Mouse (Mus musculus) liver, embryonic 16.5 days (tissue): ENCODE results near the gene 4931414P19Rik. TPM values are rescaled to one million over a fixed set of nuclear protein-coding genes. Genes with fewer than 3 reads are reported as not detected.
A peak's percentile ranks its signal among the peaks of the same experiment; 100 is the strongest.
"Not testable (repeated sequence)": the region's sequence is repeated elsewhere in the genome, so short reads cannot be mapped to it uniquely, and the experiment has no call there.

Source experiments
- ATAC-seq: fragments of 200-750 bp; cut with Nextera tagmentation; 2 replicates; pipeline ENCODE4 v1.8.0; 2017; ENCODE audit warnings: low read depth, mild to moderate bottlenecking, moderate number of reproducible peaks, moderate library complexity
- H3K27ac ChIP-seq: fragments of 300-500 bp; sonication (generic); 2 replicates; pipeline ENCODE4 v1.5.1; 2014; ENCODE audit warnings: mild to moderate bottlenecking, low read length
- H3K27me3 ChIP-seq: fragments of 300-500 bp; sonication (generic); 2 replicates; pipeline ENCODE4 v1.6.1; 2014; ENCODE audit warnings: low read depth, low read length, mixed read lengths; ENCODE audit not compliant: control insufficient read depth, insufficient read depth
- H3K36me3 ChIP-seq: fragments of 300-500 bp; sonication (generic); 2 replicates; pipeline ENCODE4 v1.6.1; 2014; ENCODE audit warnings: mild to moderate bottlenecking; ENCODE audit not compliant: control insufficient read depth, insufficient read depth
- H3K4me1 ChIP-seq: fragments of 300-500 bp; sonication (generic); 2 replicates; pipeline ENCODE4 v1.6.1; 2014; ENCODE audit warnings: low read depth, low read length, mixed read lengths; ENCODE audit not compliant: control insufficient read depth
- H3K4me2 ChIP-seq: fragments of 300-500 bp; sonication (generic); 2 replicates; pipeline ENCODE4 v1.6.1; 2014; ENCODE audit warnings: low read depth, low read length, mixed read lengths
- H3K4me3 ChIP-seq: fragments of 300-500 bp; sonication (generic); 2 replicates; pipeline ENCODE4 v1.5.1; 2014; ENCODE audit warnings: low read depth, mild to moderate bottlenecking, low read length
- H3K9ac ChIP-seq: fragments of 300-500 bp; sonication (generic); 2 replicates; pipeline ENCODE4 v1.6.1; 2014; ENCODE audit warnings: low read depth, low read length
- H3K9me3 ChIP-seq: fragments of 300-500 bp; sonication (generic); replicated peaks from 2 replicates; pipeline ENCODE4 v1.6.1; 2016; ENCODE audit warnings: low read length; ENCODE audit not compliant: control insufficient read depth
- WGBS: fragments of 180-500 bp; shearing (Covaris S2); extraction: QIAGEN DNeasy Blood & Tissue Kit; methylation state at CpG from one replicate; pipeline ENCODE4 v1.1.7; 2014; ENCODE audit not compliant: insufficient replicate concordance; 5-methylcytosine and 5-hydroxymethylcytosine counted together
- polyA plus RNA-seq: library from polyadenylated mRNA; unstranded; fragments of >200 nt; fragmentation: Nextera tagmentation; extraction: Ambion mirVana; gene quantifications from 2 replicates; pipeline ENCODE4 v1.2.1, GENCODE M21; 2015

The 4931414P19Rik gene
- polyA plus RNA-seq, 1 experiment from 2014 or later, result 2.3 TPM

DNA sequence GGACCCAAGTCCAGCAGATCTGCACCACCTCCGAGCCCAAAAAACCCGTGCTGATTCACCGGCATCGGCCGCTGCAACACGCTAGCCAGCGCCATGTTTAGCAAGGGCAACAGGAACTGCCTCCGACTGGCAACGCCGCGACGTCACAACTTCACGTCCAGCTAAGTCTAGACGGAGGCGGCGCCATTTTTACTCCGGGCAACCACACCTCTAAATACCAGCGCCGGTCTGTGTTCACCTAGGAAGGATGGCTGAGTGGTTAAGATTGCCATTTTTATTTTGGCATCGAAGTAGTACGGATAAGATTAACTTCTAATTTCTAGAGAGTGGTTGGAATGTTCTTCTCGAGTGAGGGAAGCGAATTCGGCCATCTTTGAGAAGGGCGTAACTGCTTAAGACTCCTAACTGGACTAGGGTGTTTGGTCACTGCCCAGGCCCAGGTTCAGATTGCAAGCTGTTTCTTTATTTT is 12.1 kb upstream of the 4931414P19Rik start, which contains the start of gene Psmb5:
Gene Psmb5 (minus strand): TSS at position 126 of the 469 bp plus-strand sequence.
- peak within 1 kb of the TSS; percentile 40 for H3K27ac ChIP-seq
- peak; percentile 87 for ATAC-seq
- 0% methylated on average over 25 of the region's 25 CpGs for WGBS

DNA sequence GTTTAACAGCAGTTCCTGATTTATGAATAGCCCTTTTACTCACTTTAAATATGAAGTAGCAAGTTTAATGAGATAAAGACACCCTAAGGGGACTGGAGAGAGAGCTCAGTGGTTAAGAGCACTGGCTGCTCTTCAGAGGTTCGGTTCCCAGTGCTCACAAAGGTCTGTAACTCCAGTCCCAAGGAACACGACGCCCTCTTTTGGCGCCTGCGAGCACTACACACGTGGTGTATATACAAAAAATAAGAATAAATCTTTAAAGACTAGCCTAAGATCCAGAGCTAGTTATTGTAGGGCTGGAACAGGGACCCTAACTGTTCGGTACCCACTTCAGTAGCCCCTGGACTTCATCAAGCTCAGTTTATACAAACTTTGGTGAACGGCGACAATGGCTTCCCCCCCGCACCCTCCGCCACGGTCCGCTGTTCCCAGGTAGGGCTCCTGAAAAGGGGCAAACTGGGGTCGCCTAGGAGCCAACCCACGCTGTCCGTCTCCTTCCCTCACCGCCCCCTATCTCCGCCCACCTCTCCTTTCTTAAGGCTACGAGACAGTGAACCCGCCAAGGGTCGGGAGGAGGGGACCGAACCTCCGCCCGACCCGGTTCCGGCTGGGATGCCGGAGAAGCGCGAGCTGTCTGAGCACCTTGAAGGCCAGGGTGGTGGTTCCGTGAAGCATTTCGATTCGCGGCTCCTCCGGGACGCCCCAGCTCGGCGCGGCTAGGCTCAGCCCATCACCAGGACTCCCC is 11.5 kb upstream of the 4931414P19Rik start:
- peak overlapping the region; percentile 87 for H3K9ac ChIP-seq
- no peaks in the 10 kb centered on the region for H3K27me3 ChIP-seq
- peak overlapping the region; percentile 82 for H3K4me3 ChIP-seq
- peak overlapping the region; percentile 50 for H3K4me2 ChIP-seq
- no peaks in the 10 kb centered on the region for H3K36me3 ChIP-seq
- no peaks in the 10 kb centered on the region for H3K9me3 ChIP-seq
- ATAC-seq, result peak; percentile 47
- H3K27ac ChIP-seq, result peak overlapping the region; percentile 40
- H3K4me1 ChIP-seq, result peaks cover 6% of the 10 kb centered on the region
- WGBS, result 2% methylated on average over 36 of the region's 38 CpGs

More for the DNA sequence above, 12.1 kb upstream of the 4931414P19Rik start, which contains the start of gene Psmb5:
- Histone ChIP-seq H3K36me3 (no peaks in the 10 kb centered on the region), H3K4me3 (peak within 1 kb of the TSS; percentile 82), H3K4me2 (peak within 1 kb of the TSS; percentile 50), H3K27me3 (no peaks in the 10 kb centered on the region), H3K4me1 (peaks cover 6% of the 10 kb centered on the region), H3K9ac (peak within 1 kb of the TSS; percentile 87), H3K9me3 (no peaks in the 10 kb centered on the region)

DNA sequence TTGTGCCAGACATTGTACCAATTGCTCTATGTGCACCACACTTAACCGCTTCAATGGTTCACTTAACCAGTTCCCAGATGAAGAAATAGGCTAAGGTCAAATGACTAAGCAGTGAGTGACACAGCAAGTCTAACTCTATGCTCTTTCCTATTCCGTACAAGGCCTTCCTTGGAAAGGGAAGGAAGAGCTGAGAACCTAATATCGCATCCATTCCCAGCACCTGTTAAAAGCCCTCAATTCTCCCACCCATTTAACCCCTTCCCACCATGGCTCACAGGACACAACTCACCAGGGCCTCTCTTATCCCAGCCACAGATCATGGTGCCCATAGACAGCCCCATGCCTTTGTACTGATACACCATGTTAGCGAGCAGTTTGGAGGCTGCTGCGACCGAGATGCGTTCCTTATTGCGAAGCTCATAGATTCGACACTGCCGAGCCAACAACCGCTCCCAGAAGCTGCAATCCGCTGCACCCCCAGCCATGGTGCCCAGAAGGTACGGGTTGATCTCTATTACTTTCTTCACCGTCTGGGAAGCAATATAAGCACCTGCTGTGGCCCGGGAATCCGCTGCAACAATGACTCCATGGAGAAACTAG is 10.5 kb upstream of the 4931414P19Rik start:
- WGBS, result 86% methylated on average over 16 of the region's 16 CpGs
- 0 out of 2 replicates have a peak overlapping the region, but pooled peaks have one; percentile 50 for H3K4me2 ChIP-seq

DNA sequence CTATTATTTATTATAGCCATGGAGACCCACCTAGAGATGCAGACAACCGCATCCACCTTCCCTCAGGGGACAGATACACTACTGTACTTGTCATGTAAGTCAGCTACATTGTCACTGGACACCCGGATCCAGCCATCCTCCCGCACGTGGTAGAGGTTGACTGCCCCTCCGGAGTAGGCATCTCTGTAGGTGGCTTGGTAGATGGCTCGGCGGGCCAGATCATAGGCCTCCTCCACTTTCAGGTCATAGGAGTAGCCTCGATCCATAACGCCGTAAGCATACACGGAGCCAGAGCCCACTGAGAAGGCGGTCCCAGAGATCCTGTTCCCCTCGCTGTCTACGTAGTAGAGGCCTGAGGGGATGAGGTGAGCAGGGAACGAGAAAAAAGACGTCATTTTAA is 8.3 kb upstream of the 4931414P19Rik start:
- WGBS, result 89% methylated on average over 16 of the region's 16 CpGs
- H3K9me3 ChIP-seq, H3K27ac ChIP-seq, H3K4me1 ChIP-seq, H3K36me3 ChIP-seq, ATAC-seq, H3K9ac ChIP-seq, H3K27me3 ChIP-seq, H3K4me2 ChIP-seq, H3K4me3 ChIP-seq: not testable (repeated sequence)

More for the DNA sequence above, 10.5 kb upstream of the 4931414P19Rik start:
- no peaks in the 10 kb centered on the region for H3K9me3 ChIP-seq
- H3K27ac ChIP-seq, result no peak overlapping the region
- H3K4me3 ChIP-seq, result no peak overlapping the region
- H3K36me3 ChIP-seq, result no peaks in the 10 kb centered on the region
- H3K9ac ChIP-seq, result no peak overlapping the region
- ATAC-seq, result no peak
- H3K4me1 ChIP-seq, result peaks cover 6% of the 10 kb centered on the region
- H3K27me3 ChIP-seq, result no peaks in the 10 kb centered on the region

DNA sequence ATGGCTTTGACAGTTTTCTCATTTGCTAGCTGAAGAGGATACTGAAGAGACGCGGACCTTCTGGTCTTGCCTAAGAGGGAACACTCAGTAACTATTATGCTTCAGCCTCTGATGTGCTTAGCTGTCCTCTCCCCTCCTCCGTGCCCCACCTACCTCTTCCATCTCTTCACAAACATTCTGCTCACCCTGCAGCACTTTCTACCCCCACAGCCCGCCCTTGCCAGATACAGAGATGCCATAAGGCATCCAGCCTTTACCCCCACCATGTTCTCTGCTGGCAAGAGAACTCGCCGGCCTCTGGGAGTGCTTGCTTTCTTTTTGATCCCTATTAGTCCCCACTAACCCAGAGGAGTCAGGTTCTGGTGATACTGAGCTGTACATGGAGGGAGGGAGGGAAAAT is 4.9 kb upstream of the 4931414P19Rik start:
- H3K27ac ChIP-seq, result no peak overlapping the region
- no peak overlapping the region for H3K4me2 ChIP-seq
- no peaks in the 10 kb centered on the region for H3K9me3 ChIP-seq
- no peaks in the 10 kb centered on the region for H3K27me3 ChIP-seq
- WGBS, result 79% methylated on average over 6 of the region's 6 CpGs
- no peak for ATAC-seq
- H3K9ac ChIP-seq, result no peak overlapping the region
- peaks cover 6% of the 10 kb centered on the region for H3K4me1 ChIP-seq
- H3K4me3 ChIP-seq, result no peak overlapping the region
- H3K36me3 ChIP-seq, result no peaks in the 10 kb centered on the region

DNA sequence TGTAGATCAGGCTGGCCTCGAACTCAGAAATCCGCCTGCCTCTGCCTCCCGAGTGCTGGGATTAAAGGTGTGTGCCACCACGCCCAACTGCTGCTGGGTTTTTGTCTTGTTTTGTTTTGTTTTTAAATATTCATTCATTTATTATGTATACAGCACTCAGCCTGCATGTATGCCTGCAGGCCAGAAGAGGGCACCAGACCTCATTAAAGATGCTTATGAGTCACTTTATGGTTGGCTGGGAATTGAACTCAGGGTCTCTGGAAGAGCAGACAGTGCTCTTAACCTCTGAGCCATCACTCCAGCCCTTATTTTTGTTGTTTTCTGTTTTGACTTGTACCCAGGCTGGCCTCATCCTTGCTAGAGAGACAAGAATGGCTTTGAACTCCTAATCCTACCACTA is 4.2 kb upstream of the 4931414P19Rik start:
- no peaks in the 10 kb centered on the region for H3K9me3 ChIP-seq
- no peak overlapping the region for H3K9ac ChIP-seq
- H3K27ac ChIP-seq, result no peak overlapping the region
- WGBS, result 58% methylated on average over 4 of the region's 4 CpGs
- no peaks in the 10 kb centered on the region for H3K36me3 ChIP-seq
- H3K4me1 ChIP-seq, result peaks cover 9% of the 10 kb centered on the region
- H3K4me3 ChIP-seq, result no peak overlapping the region
- H3K27me3 ChIP-seq, result no peaks in the 10 kb centered on the region
- ATAC-seq, result no peak
- H3K4me2 ChIP-seq, result no peak overlapping the region

DNA sequence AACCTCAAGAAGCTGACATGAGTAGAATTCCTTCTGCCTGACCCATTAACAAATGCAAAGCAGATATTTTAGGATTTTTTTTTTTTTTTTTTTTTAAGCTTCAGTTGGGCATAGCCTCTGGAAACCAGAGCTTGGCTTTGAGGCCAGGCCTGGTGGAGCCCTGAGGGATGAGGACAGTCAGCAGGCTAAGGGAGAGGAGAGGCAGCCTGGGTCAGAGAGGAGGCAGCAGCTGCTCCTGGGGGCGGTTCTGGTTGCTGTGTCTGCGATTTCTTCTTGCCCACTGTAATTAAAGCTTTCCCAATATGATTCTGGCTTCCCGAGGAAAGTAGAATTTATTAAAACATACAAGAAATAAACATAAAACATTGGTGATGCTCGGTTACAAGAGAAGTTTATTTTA is 3.5 kb upstream of the 4931414P19Rik start:
- no peak for ATAC-seq
- Histone ChIP-seq H3K4me1 (peaks cover 15% of the 10 kb centered on the region), H3K4me3 (no peak overlapping the region), H3K27me3 (no peaks in the 10 kb centered on the region), H3K36me3 (no peaks in the 10 kb centered on the region), H3K9ac (no peak overlapping the region), H3K4me2 (no peak overlapping the region), H3K27ac (no peak overlapping the region), H3K9me3 (no peaks in the 10 kb centered on the region)
- WGBS, result 70% methylated on average over 4 of the region's 4 CpGs

DNA sequence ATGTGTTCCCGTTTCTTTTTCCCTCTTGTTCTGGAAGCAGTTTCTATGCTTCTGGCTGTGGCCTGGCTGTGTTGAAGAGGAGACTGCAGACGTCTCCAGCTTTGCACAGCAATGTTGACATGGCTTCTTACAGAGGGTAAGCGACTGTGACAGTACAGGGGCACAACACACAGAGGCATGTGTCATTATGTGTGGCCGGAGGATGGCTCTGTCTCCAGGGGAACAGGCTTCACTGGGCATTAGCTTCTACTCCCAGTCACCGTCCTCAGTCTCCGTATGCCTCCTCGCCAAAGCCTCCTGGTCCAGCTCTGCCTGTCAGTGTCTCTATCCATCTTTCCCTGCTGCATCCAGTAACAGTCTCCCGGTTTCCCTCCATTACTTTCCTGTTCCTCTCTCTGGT is 1.4 kb upstream of the 4931414P19Rik start:
- no peaks in the 10 kb centered on the region for H3K36me3 ChIP-seq
- peaks cover 25% of the 10 kb centered on the region for H3K4me1 ChIP-seq
- H3K9ac ChIP-seq, result no peak overlapping the region
- H3K27ac ChIP-seq, result no peak overlapping the region
- 72% methylated on average over 8 of the region's 8 CpGs for WGBS
- ATAC-seq, result no peak
- no peaks in the 10 kb centered on the region for H3K9me3 ChIP-seq
- no peak overlapping the region for H3K4me3 ChIP-seq
- H3K27me3 ChIP-seq, result no peaks in the 10 kb centered on the region
- H3K4me2 ChIP-seq, result no peak overlapping the region

DNA sequence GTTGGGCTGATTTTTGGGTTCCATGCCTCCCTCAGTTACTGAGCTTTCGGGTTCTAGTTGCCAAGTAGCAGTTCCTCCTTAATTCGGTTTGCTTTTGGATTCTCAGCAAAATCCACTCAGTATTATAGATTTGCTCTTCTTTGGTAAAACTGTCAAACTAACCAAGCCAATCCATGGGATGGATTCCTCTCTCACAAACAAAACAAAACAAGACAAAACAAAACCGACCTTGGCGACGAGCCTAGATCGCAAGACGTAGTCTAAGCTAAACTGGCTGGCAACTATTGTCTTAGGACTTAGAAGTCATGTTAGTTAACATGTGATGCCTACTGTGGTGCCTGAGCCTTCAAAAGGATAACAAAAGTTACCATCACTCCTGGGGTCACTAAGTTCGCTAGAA is 2.1 kb downstream of the 4931414P19Rik start:
- peak overlapping the region; percentile 82 for H3K4me3 ChIP-seq
- H3K36me3 ChIP-seq, result no peaks in the 10 kb centered on the region
- H3K27me3 ChIP-seq, result no peaks in the 10 kb centered on the region
- H3K4me1 ChIP-seq, result peaks cover 30% of the 10 kb centered on the region
- H3K9ac ChIP-seq, result no peak overlapping the region
- H3K4me2 ChIP-seq, result peak overlapping the region; percentile 61
- no peaks in the 10 kb centered on the region for H3K9me3 ChIP-seq
- peak overlapping the region; percentile 95 for H3K27ac ChIP-seq
- ATAC-seq, result no peak
- 88% methylated on average over 8 of the region's 8 CpGs for WGBS
